ENCODE assay signal across 10 mouse cellular contexts in genomic region chr3:101653446-101653845, GRCm38 (mm10). TPM values are rescaled to one million over a fixed set of nuclear protein-coding genes. Genes with fewer than 3 reads are reported as not detected.
DNase-seq lines count a peak whose midpoint lies in the region; ATAC-seq lines count a peak whose summit lies in the region.
"Had no signal": no experiment of that assay in that cellular context is flagged by ENCODE, and none has a peak within 500 bp of the region (broad histone marks: within the 10 kb centered on the region; RNA-seq: fewer than 3 reads in every experiment).

No protein-coding gene starts in this region.

- no peaks in the 10 kb centered on the region for H3K27me3 ChIP-seq in hindbrain, embryonic 15.5 days
- H3K27me3 ChIP-seq in hindbrain, embryonic 11.5 days (ENCODE audit: control insufficient read depth, insufficient read depth, low read length) = no peaks in the 10 kb centered on the region
- no peaks in the 10 kb centered on the region for H3K27me3 ChIP-seq in forebrain, embryonic 10.5 days (ENCODE audit: poor library complexity, severe bottlenecking)

- H3K4me3 ChIP-seq in hindbrain, embryonic 15.5 days = no peak overlapping the region
- no peak overlapping the region for H3K4me3 ChIP-seq in hindbrain, embryonic 11.5 days (ENCODE audit: low read depth, low read length)
- H3K4me3 ChIP-seq in forebrain, embryonic 10.5 days = no peak overlapping the region

- no peaks in the 10 kb centered on the region for H3K36me3 ChIP-seq in hindbrain, embryonic 15.5 days
- H3K36me3 ChIP-seq in hindbrain, embryonic 11.5 days (ENCODE audit: control insufficient read depth, insufficient read depth, low read length) = no peaks in the 10 kb centered on the region
- no peaks in the 10 kb centered on the region for H3K36me3 ChIP-seq in forebrain, embryonic 10.5 days (replicated peaks)

- no peak overlapping the region for H3K4me2 ChIP-seq in hindbrain, embryonic 15.5 days
- no peak overlapping the region for H3K4me2 ChIP-seq in hindbrain, embryonic 11.5 days (replicated peaks; ENCODE audit: low read depth, low read length)

- no peak overlapping the region for H3K9ac ChIP-seq in hindbrain, embryonic 15.5 days
- no peak overlapping the region for H3K9ac ChIP-seq in hindbrain, embryonic 11.5 days (ENCODE audit: low read depth, low read length)

- WGBS in hindbrain, embryonic 15.5 days = 27% methylated on average over 7 of the region's 7 CpGs
- 46% methylated on average over 7 of the region's 7 CpGs for WGBS in hindbrain, embryonic 11.5 days
- WGBS in forebrain, embryonic 10.5 days = 67% methylated on average over 7 of the region's 7 CpGs

- ATAC-seq in hindbrain, embryonic 15.5 days (ENCODE audit: low FRiP score, low read depth) = peak; percentile 36; the same call in 1 of the 2 replicates
- ATAC-seq in hindbrain, embryonic 11.5 days (ENCODE audit: low FRiP score) = no peak

- H3K4me1 ChIP-seq in hindbrain, embryonic 15.5 days (replicated peaks) = peaks cover 9% of the 10 kb centered on the region
- H3K4me1 ChIP-seq in hindbrain, embryonic 11.5 days (replicated peaks; ENCODE audit: control insufficient read depth, insufficient read depth, low read length) = no peaks in the 10 kb centered on the region
- peaks cover 13% of the 10 kb centered on the region for H3K4me1 ChIP-seq in forebrain, embryonic 10.5 days

- no peak for DNase-seq in hindbrain, embryonic 11.5 days (ENCODE audit: low spot score)
- DNase-seq in cerebellum, postnatal 10 days = peak; percentile 81 to 83
- DNase-seq in layer of hippocampus, adult 9-11 months = peak; percentile 70
- DNase-seq in right cerebral cortex, adult 2 months (ENCODE audit: low spot score in 2 of 2) = peak; percentile 50 to 74
- DNase-seq in spleen, postnatal 14 days (ENCODE audit: low spot score in 2 of 2) = no peak
- no peak for DNase-seq in gastrocnemius, adult 8-10 months (ENCODE audit: low spot score in 2 of 2)
- DNase-seq in forebrain, embryonic 10.5 days (ENCODE audit: extremely low spot score, low spot score) = no peak
- DNase-seq: adrenal gland, postnatal 25 days; kidney, adult 18-20 months had no signal

- peak overlapping the region; percentile 30; the same call in 1 of the 2 replicates for H3K27ac ChIP-seq in hindbrain, embryonic 15.5 days (replicated peaks)
- H3K27ac ChIP-seq in hindbrain, embryonic 11.5 days (ENCODE audit: low read depth, low read length) = no peak overlapping the region
- H3K27ac ChIP-seq in forebrain, embryonic 10.5 days = no peak overlapping the region

- H3K9me3 ChIP-seq in hindbrain, embryonic 15.5 days = no peaks in the 10 kb centered on the region
- no peaks in the 10 kb centered on the region for H3K9me3 ChIP-seq in hindbrain, embryonic 11.5 days (ENCODE audit: control insufficient read depth, low read length)
- no peaks in the 10 kb centered on the region for H3K9me3 ChIP-seq in forebrain, embryonic 10.5 days

RNA-seq across cellular contexts. Expression of gene Atp1a1, which starts 49.0 kb away (rescaled TPM):
- polyA plus RNA-seq in hindbrain, embryonic 15.5 days (2015; fragmentation: Nextera tagmentation; extraction: Ambion mirVana) = 69.3 and 72.6 TPM in 2 replicates
- 89.9 and 93.0 TPM in 2 replicates for polyA plus RNA-seq in hindbrain, embryonic 11.5 days (2014; fragmentation: Nextera tagmentation; extraction: Ambion mirVana)
- total RNA-seq in gastrocnemius, adult 8-10 months (2022) = 10 to 100 TPM; 75.7 to 99.5 (median 84.9) TPM
- polyA plus RNA-seq in forebrain, embryonic 10.5 days (2016; fragmentation: Nextera tagmentation; extraction: Ambion mirVana) = 42.8 and 48.2 TPM in 2 replicates

Comparison
In these comparisons a context has a peak if more than half of its experiments do, and no peak if none do; other contexts are left out.
1. DNase-seq: peak in cerebellum, postnatal 10 days (2 of 2), layer of hippocampus, adult 9-11 months (single experiment) and right cerebral cortex, adult 2 months (2 of 2); none in hindbrain, embryonic 11.5 days (single experiment), spleen, postnatal 14 days (0 of 2), gastrocnemius, adult 8-10 months (0 of 2) and forebrain, embryonic 10.5 days (single experiment).